Mouse (Mus musculus) left cerebral cortex, postnatal 14 days (tissue): Measurements from ENCODE around the gene Grb10. TPM values are rescaled to one million over a fixed set of nuclear protein-coding genes. Genes with fewer than 3 reads are reported as not detected.
A peak's percentile ranks its signal among the peaks of the same experiment; 100 is the strongest.

ENCODE experiments used
- DNase-seq, 2 experiments: peaks; one replicate each; pipeline ENCODE4 v3.0.0; 2021 to 2022; ENCODE audit warnings: low spot score in 2 of 2, mixed read lengths in 1 of 2
- intact Hi-C: fragments of 180-260 bp; cut with DNase I; formaldehyde crosslinking; loops from one replicate; pipeline ENCODE4 v1.15.1; 2025
- total RNA-seq, 2 experiments: library from RNA; stranded (reverse); gene quantifications; 2 replicates each; pipeline ENCODE4 v1.2.3; 2021

Grb10 gene
- total RNA-seq, 2 experiments from 2014 or later: 43.3 to 45.1 TPM

GRCm38 (mm10) chr11:11987233-11987632 is 51.2 kb downstream of the Grb10 start:
- no peak for DNase-seq
- intact Hi-C loops: no loop called here

- DNase-seq: no peak
- intact Hi-C loops: loop anchor here (5.0 kb wide), 2 partner anchors 379 to 579 kb away; no protein-coding TSS in a partner anchor
Measured at GRCm38 (mm10) chr11:11978611-11979197, 59.8 kb downstream of the Grb10 start.

- intact Hi-C loops: loop anchor here (5.0 kb wide), 2 partner anchors 383 to 583 kb away; no protein-coding TSS in a partner anchor
- DNase-seq: peak; percentile 29 to 58
Measured at GRCm38 (mm10) chr11:11974591-11975255, 63.8 kb downstream of the Grb10 start.

GRCm38 (mm10) chr11:11973366-11974014 is 65.0 kb downstream of the Grb10 start:
- intact Hi-C loops: loop anchor here (1.0 kb wide), 1 partner anchor 153 kb away; no protein-coding TSS in a partner anchor
- DNase-seq: peak; percentile 73 to 87

GRCm38 (mm10) chr11:11972401-11973110 is 65.9 kb downstream of the Grb10 start:
- DNase-seq: no peak
- intact Hi-C loops: loop anchor here (1.0 kb wide), 1 partner anchor 152 kb away; no protein-coding TSS in a partner anchor

GRCm38 (mm10) chr11:11970246-11970645 is 68.2 kb downstream of the Grb10 start:
- intact Hi-C loops: no loop called here
- DNase-seq: no peak

- intact Hi-C loops: no loop called here
- DNase-seq: no peak
Measured at GRCm38 (mm10) chr11:11968830-11969229, 69.7 kb downstream of the Grb10 start.

- DNase-seq: no peak
- intact Hi-C loops: no loop called here
Measured at GRCm38 (mm10) chr11:11967519-11967918, 71.0 kb downstream of the Grb10 start.

- intact Hi-C loops: no loop called here
- DNase-seq: no peak
Measured at GRCm38 (mm10) chr11:11966220-11966619, 72.3 kb downstream of the Grb10 start.

GRCm38 (mm10) chr11:11965501-11966125 is 72.9 kb downstream of the Grb10 start:
- DNase-seq: peak in 1 of 2 experiments; percentile 12
- intact Hi-C loops: no loop called here

GRCm38 (mm10) chr11:11964729-11965128 is 73.8 kb downstream of the Grb10 start:
- DNase-seq: no peak
- intact Hi-C loops: no loop called here

- DNase-seq: no peak
- intact Hi-C loops: no loop called here
Measured at GRCm38 (mm10) chr11:11963587-11963986, 74.9 kb downstream of the Grb10 start.

GRCm38 (mm10) chr11:11963065-11963464 is 75.4 kb downstream of the Grb10 start:
- DNase-seq: no peak
- intact Hi-C loops: no loop called here

GRCm38 (mm10) chr11:11962629-11962954 is 75.9 kb downstream of the Grb10 start:
- intact Hi-C loops: no loop called here

GRCm38 (mm10) chr11:11961917-11962628 is 76.4 kb downstream of the Grb10 start:
- no peak for DNase-seq
- intact Hi-C loops: no loop called here

More at GRCm38 (mm10) chr11:11962629-11962954, 75.9 kb downstream of the Grb10 start:
- no peak for DNase-seq

- intact Hi-C loops: no loop called here
- DNase-seq: no peak
Measured at GRCm38 (mm10) chr11:11960858-11961257, 77.6 kb downstream of the Grb10 start.

GRCm38 (mm10) chr11:11960227-11960626 is 78.3 kb downstream of the Grb10 start:
- DNase-seq: no peak
- intact Hi-C loops: no loop called here

- no peak for DNase-seq
- intact Hi-C loops: no loop called here
Measured at GRCm38 (mm10) chr11:11958479-11958878, 80.0 kb downstream of the Grb10 start.

- DNase-seq: no peak
- intact Hi-C loops: no loop called here
Measured at GRCm38 (mm10) chr11:11958061-11958361, 80.5 kb downstream of the Grb10 start.
